Mouse (Mus musculus): ENCODE measurements at regions not wholly inside any gene's neighbourhood (a gene's known extent, or its start where the extent isn't known, plus 50 kb on each side); places are given as distances from the start of the nearest gene placed in this dataset.

- Histone ChIP-seq H3K4me1 (ENCODE audit: control insufficient read depth, insufficient read depth, low read length) (no peaks in the 10 kb centered on the region), H3K4me3 (ENCODE audit: low read depth, low read length) (no peak overlapping the region), H3K4me2 (replicated peaks; ENCODE audit: low read depth, low read length) (no peak overlapping the region), H3K36me3 (ENCODE audit: control insufficient read depth, insufficient read depth, low read length) (no peaks in the 10 kb centered on the region), H3K27me3 (ENCODE audit: control insufficient read depth, insufficient read depth, low read length) (no peaks in the 10 kb centered on the region), H3K9me3 (ENCODE audit: control insufficient read depth, low read depth, low read length) (no peaks in the 10 kb centered on the region), H3K9ac (replicated peaks; ENCODE audit: low read depth, low read length) (no peak overlapping the region), H3K27ac (ENCODE audit: low read length) (no peak overlapping the region)
- ATAC-seq (ENCODE audit: insufficient number of reproducible peaks, insufficient read depth, low FRiP score, low read depth), result no peak
- 93% methylated on average over 1 of the region's 1 CpGs for WGBS
Observed at GRCm38 (mm10) chr12:25367541-25367940, 270.6 kb upstream of the Id2 start.

DNA sequence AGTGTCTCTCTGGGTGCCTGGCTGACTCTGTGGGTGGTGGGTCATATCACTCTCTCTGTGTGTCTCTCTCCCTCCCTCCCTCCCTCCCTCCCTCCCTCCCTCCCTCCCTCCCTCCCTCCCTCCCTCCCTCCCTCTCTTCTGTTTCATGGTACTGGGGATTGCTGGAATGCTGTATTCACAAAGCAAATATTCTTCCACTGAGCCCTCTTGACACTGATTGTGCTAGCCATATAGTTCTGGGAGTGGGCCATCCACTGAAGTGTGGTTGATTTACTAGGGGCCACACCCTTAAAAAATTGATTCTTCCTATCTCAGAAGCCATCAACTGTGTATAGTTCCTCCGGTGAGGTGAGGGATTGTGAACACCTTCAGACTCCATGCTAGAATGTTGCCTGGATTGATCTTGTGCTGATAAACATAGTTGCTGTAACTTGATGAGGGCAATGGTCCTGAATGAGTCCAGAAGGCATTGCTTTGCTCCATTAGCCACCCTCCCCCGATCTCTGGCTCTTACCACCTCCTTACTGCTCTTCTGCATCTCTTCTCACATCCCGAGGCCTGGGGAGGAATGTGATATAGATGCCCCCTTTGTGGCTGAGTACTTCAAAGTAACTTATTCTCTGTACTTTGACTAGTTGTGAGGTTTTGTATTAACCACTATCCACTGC lies 268.8 kb upstream of the Id2 start:
- Histone ChIP-seq H3K4me3 (ENCODE audit: low read depth, low read length) (no peak overlapping the region), H3K9ac (replicated peaks; ENCODE audit: low read depth, low read length) (no peak overlapping the region), H3K36me3 (ENCODE audit: control insufficient read depth, insufficient read depth, low read length) (no peaks in the 10 kb centered on the region), H3K4me1 (ENCODE audit: control insufficient read depth, insufficient read depth, low read length) (no peaks in the 10 kb centered on the region), H3K27me3 (ENCODE audit: control insufficient read depth, insufficient read depth, low read length) (no peaks in the 10 kb centered on the region), H3K4me2 (replicated peaks; ENCODE audit: low read depth, low read length) (no peak overlapping the region), H3K27ac (ENCODE audit: low read length) (no peak overlapping the region), H3K9me3 (ENCODE audit: control insufficient read depth, low read depth, low read length) (no peaks in the 10 kb centered on the region)
- 47% methylated on average over 3 of the region's 3 CpGs for WGBS
- ATAC-seq (ENCODE audit: insufficient number of reproducible peaks, insufficient read depth, low FRiP score, low read depth), result no peak

DNA sequence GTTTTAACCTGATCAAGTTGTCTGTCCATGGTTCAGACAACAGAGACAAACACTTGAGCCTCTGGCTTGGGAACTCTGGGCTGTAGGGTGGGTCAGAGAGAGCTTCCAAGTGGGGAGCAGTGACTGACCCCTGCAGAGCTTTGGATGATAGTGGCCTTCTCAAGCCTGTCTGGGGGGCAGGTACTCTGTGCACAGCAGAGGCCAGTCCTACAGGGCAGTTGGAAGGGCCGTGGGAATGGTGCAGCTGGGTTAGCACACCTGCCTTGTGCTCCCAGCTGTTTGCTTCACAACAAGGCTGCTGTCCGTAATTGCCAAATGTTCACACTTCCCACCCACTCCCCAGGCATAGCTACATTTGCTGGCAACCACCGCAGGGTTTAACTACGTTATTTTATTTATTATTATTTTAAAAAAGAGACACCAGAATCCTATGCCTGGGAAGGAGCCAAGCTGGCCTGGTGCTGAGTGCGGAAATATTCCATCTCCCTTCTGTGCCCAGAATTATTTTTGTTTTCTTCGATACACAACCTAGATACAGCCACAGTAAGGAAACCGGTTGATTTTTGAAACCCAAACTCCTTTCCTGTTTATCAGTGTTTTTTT lies 268.1 kb upstream of the Id2 start:
- Histone ChIP-seq H3K9ac (replicated peaks; ENCODE audit: low read depth, low read length) (no peak overlapping the region), H3K9me3 (ENCODE audit: control insufficient read depth, low read depth, low read length) (no peaks in the 10 kb centered on the region), H3K4me3 (ENCODE audit: low read depth, low read length) (no peak overlapping the region), H3K36me3 (ENCODE audit: control insufficient read depth, insufficient read depth, low read length) (no peaks in the 10 kb centered on the region), H3K27ac (ENCODE audit: low read length) (no peak overlapping the region), H3K4me1 (ENCODE audit: control insufficient read depth, insufficient read depth, low read length) (no peaks in the 10 kb centered on the region), H3K27me3 (ENCODE audit: control insufficient read depth, insufficient read depth, low read length) (no peaks in the 10 kb centered on the region), H3K4me2 (replicated peaks; ENCODE audit: low read depth, low read length) (no peak overlapping the region)
- no peak for ATAC-seq (ENCODE audit: insufficient number of reproducible peaks, insufficient read depth, low FRiP score, low read depth)
- 54% methylated on average over 7 of the region's 7 CpGs for WGBS

GRCm38 (mm10) chr12:25363839-25364238 lies 266.9 kb upstream of the Id2 start:
- no peaks in the 10 kb centered on the region for H3K9me3 ChIP-seq (ENCODE audit: control insufficient read depth, low read depth, low read length)
- no peak overlapping the region for H3K27ac ChIP-seq (ENCODE audit: low read length)
- H3K4me3 ChIP-seq (ENCODE audit: low read depth, low read length), result no peak overlapping the region
- no peak overlapping the region for H3K9ac ChIP-seq (replicated peaks; ENCODE audit: low read depth, low read length)
- H3K36me3 ChIP-seq (ENCODE audit: control insufficient read depth, insufficient read depth, low read length), result no peaks in the 10 kb centered on the region
- no peaks in the 10 kb centered on the region for H3K4me1 ChIP-seq (ENCODE audit: control insufficient read depth, insufficient read depth, low read length)
- no peak for ATAC-seq (ENCODE audit: insufficient number of reproducible peaks, insufficient read depth, low FRiP score, low read depth)
- 85% methylated on average over 9 of the region's 9 CpGs for WGBS
- no peaks in the 10 kb centered on the region for H3K27me3 ChIP-seq (ENCODE audit: control insufficient read depth, insufficient read depth, low read length)
- no peak overlapping the region for H3K4me2 ChIP-seq (replicated peaks; ENCODE audit: low read depth, low read length)

GRCm38 (mm10) chr12:25363341-25363740 lies 266.4 kb upstream of the Id2 start:
- H3K4me3 ChIP-seq (ENCODE audit: low read depth, low read length), result no peak overlapping the region
- H3K4me2 ChIP-seq (replicated peaks; ENCODE audit: low read depth, low read length), result no peak overlapping the region
- H3K27ac ChIP-seq (ENCODE audit: low read length), result no peak overlapping the region
- no peaks in the 10 kb centered on the region for H3K4me1 ChIP-seq (ENCODE audit: control insufficient read depth, insufficient read depth, low read length)
- no peaks in the 10 kb centered on the region for H3K9me3 ChIP-seq (ENCODE audit: control insufficient read depth, low read depth, low read length)
- no peak for ATAC-seq (ENCODE audit: insufficient number of reproducible peaks, insufficient read depth, low FRiP score, low read depth)
- no peak overlapping the region for H3K9ac ChIP-seq (replicated peaks; ENCODE audit: low read depth, low read length)
- WGBS, result 82% methylated on average over 3 of the region's 3 CpGs
- H3K36me3 ChIP-seq (ENCODE audit: control insufficient read depth, insufficient read depth, low read length), result no peaks in the 10 kb centered on the region
- no peaks in the 10 kb centered on the region for H3K27me3 ChIP-seq (ENCODE audit: control insufficient read depth, insufficient read depth, low read length)

GRCm38 (mm10) chr12:25362771-25363170 lies 265.8 kb upstream of the Id2 start:
- H3K27me3 ChIP-seq (ENCODE audit: control insufficient read depth, insufficient read depth, low read length), result no peaks in the 10 kb centered on the region
- H3K27ac ChIP-seq (ENCODE audit: low read length), result no peak overlapping the region
- H3K36me3 ChIP-seq (ENCODE audit: control insufficient read depth, insufficient read depth, low read length), result no peaks in the 10 kb centered on the region
- no peak overlapping the region for H3K9ac ChIP-seq (replicated peaks; ENCODE audit: low read depth, low read length)
- no peaks in the 10 kb centered on the region for H3K9me3 ChIP-seq (ENCODE audit: control insufficient read depth, low read depth, low read length)
- no peak for ATAC-seq (ENCODE audit: insufficient number of reproducible peaks, insufficient read depth, low FRiP score, low read depth)
- no peaks in the 10 kb centered on the region for H3K4me1 ChIP-seq (ENCODE audit: control insufficient read depth, insufficient read depth, low read length)
- no peak overlapping the region for H3K4me3 ChIP-seq (ENCODE audit: low read depth, low read length)
- H3K4me2 ChIP-seq (replicated peaks; ENCODE audit: low read depth, low read length), result no peak overlapping the region
- 93% methylated on average over 4 of the region's 4 CpGs for WGBS

DNA sequence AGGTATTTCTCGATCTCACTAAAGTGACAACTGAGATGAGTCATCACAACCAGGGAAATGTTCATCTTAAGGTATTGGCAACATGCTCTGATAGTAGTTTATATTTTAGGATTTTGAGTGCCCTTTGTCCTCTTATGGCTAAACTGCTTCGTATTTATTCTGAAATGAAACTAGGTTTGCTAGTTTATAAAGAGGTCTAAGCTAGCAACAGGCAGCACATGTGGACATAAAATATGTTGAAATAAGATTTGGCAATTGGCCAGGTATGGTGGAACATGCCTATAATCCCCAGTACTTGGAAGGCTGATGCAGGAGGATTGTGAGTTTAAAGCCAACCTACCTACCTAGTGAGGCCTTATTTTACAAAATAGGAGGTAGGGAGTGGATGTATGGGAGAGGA lies 263.8 kb upstream of the Id2 start:
- Histone ChIP-seq H3K36me3 (ENCODE audit: control insufficient read depth, insufficient read depth, low read length) (no peaks in the 10 kb centered on the region), H3K4me2 (replicated peaks; ENCODE audit: low read depth, low read length) (no peak overlapping the region), H3K4me3 (ENCODE audit: low read depth, low read length) (no peak overlapping the region), H3K9ac (replicated peaks; ENCODE audit: low read depth, low read length) (no peak overlapping the region), H3K9me3 (ENCODE audit: control insufficient read depth, low read depth, low read length) (no peaks in the 10 kb centered on the region), H3K4me1 (ENCODE audit: control insufficient read depth, insufficient read depth, low read length) (no peaks in the 10 kb centered on the region), H3K27ac (ENCODE audit: low read length) (no peak overlapping the region), H3K27me3 (ENCODE audit: control insufficient read depth, insufficient read depth, low read length) (no peaks in the 10 kb centered on the region)
- WGBS, result 89% methylated on average over 2 of the region's 2 CpGs
- no peak for ATAC-seq (ENCODE audit: insufficient number of reproducible peaks, insufficient read depth, low FRiP score, low read depth)

DNA sequence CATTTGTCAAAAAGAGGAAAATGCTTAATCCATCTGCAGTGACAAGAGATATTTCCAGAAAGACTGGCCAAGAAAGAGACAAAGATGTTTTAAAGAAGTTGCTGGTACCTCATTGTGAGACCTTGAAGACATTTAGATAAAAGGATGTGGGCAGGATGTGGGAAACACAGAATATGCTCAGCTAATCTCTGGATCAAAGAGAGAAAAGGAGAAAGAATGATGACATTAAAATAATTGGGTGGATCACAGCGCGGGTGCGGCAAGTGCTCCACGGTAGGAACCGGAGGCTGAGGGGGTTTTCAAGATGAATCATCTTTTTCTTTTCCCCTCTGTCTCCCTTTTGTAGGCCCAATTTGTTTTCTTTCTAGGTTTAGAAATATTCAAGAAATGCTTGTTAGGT lies 263.0 kb upstream of the Id2 start:
- Histone ChIP-seq H3K27me3 (ENCODE audit: control insufficient read depth, insufficient read depth, low read length) (no peaks in the 10 kb centered on the region), H3K36me3 (ENCODE audit: control insufficient read depth, insufficient read depth, low read length) (no peaks in the 10 kb centered on the region), H3K9me3 (ENCODE audit: control insufficient read depth, low read depth, low read length) (no peaks in the 10 kb centered on the region), H3K9ac (replicated peaks; ENCODE audit: low read depth, low read length) (no peak overlapping the region), H3K27ac (ENCODE audit: low read length) (no peak overlapping the region), H3K4me3 (ENCODE audit: low read depth, low read length) (no peak overlapping the region), H3K4me2 (replicated peaks; ENCODE audit: low read depth, low read length) (no peak overlapping the region), H3K4me1 (ENCODE audit: control insufficient read depth, insufficient read depth, low read length) (no peaks in the 10 kb centered on the region)
- no peak for ATAC-seq (ENCODE audit: insufficient number of reproducible peaks, insufficient read depth, low FRiP score, low read depth)
- WGBS, result 84% methylated on average over 5 of the region's 5 CpGs
